Mouse (Mus musculus) forebrain, embryonic 15.5 days (tissue): Measurements from ENCODE around the gene Clrn2. TPM values are rescaled to one million over a fixed set of nuclear protein-coding genes. Genes with fewer than 3 reads are reported as not detected.

ENCODE experiments used
- ATAC-seq: fragments of 200-750 bp; cut with Nextera tagmentation; replicated peaks from 2 replicates; pipeline ENCODE4 v1.8.0; 2017; ENCODE audit warnings: mild to moderate bottlenecking, moderate TSS enrichment, moderate library complexity
- H3K27ac ChIP-seq: fragments of 300-500 bp; sonication (generic); replicated peaks from 2 replicates; pipeline ENCODE4 v1.5.1; 2015; ENCODE audit warnings: mild to moderate bottlenecking, inconsistent platforms
- H3K27me3 ChIP-seq: fragments of 300-500 bp; sonication (generic); 2 replicates; pipeline ENCODE4 v1.6.1; 2015; ENCODE audit warnings: inconsistent platforms
- H3K36me3 ChIP-seq: fragments of 300-500 bp; sonication (generic); 2 replicates; pipeline ENCODE4 v1.6.1; 2015; ENCODE audit warnings: mild to moderate bottlenecking, inconsistent platforms
- H3K4me1 ChIP-seq: fragments of 300-500 bp; sonication (generic); 2 replicates; pipeline ENCODE4 v1.6.1; 2015; ENCODE audit warnings: inconsistent platforms
- H3K4me2 ChIP-seq: fragments of 300-500 bp; sonication (generic); replicated peaks from 2 replicates; pipeline ENCODE4 v1.6.1; 2015; ENCODE audit warnings: mild to moderate bottlenecking, inconsistent platforms
- H3K4me3 ChIP-seq: fragments of 300-500 bp; sonication (generic); 2 replicates; pipeline ENCODE4 v1.5.1; 2015; ENCODE audit warnings: mild to moderate bottlenecking, inconsistent platforms
- H3K9ac ChIP-seq: fragments of 300-500 bp; sonication (generic); replicated peaks from 2 replicates; pipeline ENCODE4 v1.6.1; 2015; ENCODE audit warnings: mild to moderate bottlenecking, inconsistent platforms
- H3K9me3 ChIP-seq: fragments of 300-500 bp; sonication (generic); 2 replicates; pipeline ENCODE4 v1.6.1; 2016; ENCODE audit warnings: inconsistent platforms
- WGBS: fragments of 180-500 bp; shearing (Covaris S2); methylation state at CpG from one replicate; pipeline ENCODE4 v1.1.7; 2015; ENCODE audit warnings: mixed read lengths; 5-methylcytosine and 5-hydroxymethylcytosine counted together
- polyA plus RNA-seq: library from polyadenylated mRNA; unstranded; fragments of >200 nt; fragmentation: Nextera tagmentation; extraction: Ambion mirVana; gene quantifications from 2 replicates; pipeline ENCODE4 v1.2.1, GENCODE M21; 2015

Clrn2 gene
- polyA plus RNA-seq, 1 experiment from 2014 or later = 0.37 TPM

DNA sequence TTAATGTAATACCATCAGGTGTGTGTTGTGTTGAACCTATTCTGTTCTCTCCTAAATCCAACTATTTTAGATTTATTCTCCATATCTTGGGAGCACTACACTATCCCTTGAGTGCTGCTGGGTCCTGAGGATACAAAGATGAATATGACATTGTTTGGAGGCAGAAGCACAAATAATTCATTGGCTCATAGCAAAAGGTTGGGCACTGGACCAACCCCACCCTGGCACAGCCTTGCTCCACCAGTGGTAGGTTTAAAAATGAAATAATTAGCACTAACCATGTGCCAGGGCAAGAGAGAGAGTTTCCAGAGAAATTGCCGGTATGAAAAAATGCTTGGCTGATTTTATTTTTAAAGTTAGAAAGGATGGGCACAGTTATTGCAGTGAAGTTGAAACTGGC is 20.0 kb downstream of the Clrn2 start:
- ATAC-seq = 0 out of 2 replicates have a peak, but pooled peaks have one; percentile 34
- Histone ChIP-seq H3K36me3 (no peaks in the 10 kb centered on the region), H3K27ac (no peak overlapping the region), H3K9ac (no peak overlapping the region), H3K4me1 (peaks cover 17% of the 10 kb centered on the region), H3K9me3 (no peaks in the 10 kb centered on the region), H3K27me3 (no peaks in the 10 kb centered on the region), H3K4me3 (no peak overlapping the region), H3K4me2 (no peak overlapping the region)
- 52% methylated on average over 1 of the region's 1 CpGs for WGBS

DNA sequence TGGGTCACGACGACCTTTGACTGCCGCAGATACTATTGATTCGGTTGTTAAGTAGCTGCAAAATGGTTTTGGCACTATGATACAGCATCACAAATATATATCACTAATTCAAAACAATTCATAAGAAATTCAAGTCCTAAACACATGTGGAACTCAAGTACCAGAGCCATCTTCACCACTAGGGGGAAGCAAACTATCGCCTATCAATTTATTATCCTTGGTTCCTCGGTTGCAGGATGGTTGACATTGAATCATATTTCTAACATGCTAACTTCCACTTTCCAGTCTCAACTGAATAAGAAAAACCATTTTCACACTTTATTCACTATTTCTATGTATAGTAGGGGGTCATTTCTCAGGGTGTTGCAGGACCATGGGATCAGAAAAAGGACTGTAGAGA is 20.7 kb downstream of the Clrn2 start:
- Histone ChIP-seq H3K4me2 (no peak overlapping the region), H3K4me3 (no peak overlapping the region), H3K9ac (no peak overlapping the region), H3K4me1 (peaks cover 17% of the 10 kb centered on the region), H3K36me3 (no peaks in the 10 kb centered on the region), H3K9me3 (no peaks in the 10 kb centered on the region), H3K27ac (no peak overlapping the region), H3K27me3 (no peaks in the 10 kb centered on the region)
- peak; percentile 57; the same call in 1 of the 2 replicates for ATAC-seq
- WGBS = 30% methylated on average over 6 of the region's 6 CpGs

DNA sequence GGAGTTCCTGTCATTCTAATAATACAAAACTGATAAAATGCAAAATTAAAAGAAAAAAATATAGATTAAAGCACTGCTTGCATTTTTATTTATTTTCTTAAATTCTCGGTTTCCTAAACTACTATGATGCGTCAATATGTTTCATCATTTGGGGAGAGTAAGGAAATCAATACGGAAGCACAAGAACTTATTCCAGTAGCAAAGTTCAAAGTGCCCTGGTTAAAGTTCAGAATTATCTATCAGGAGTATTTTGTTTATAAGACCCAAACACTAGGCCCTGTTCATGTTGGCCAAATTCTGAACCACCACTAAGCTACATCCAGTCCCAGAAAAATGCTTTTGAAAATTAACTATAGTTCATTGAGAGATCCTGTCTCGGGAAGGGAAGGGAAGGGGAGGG is 21.2 kb downstream of the Clrn2 start:
- Histone ChIP-seq H3K36me3 (no peaks in the 10 kb centered on the region), H3K27me3 (no peaks in the 10 kb centered on the region), H3K4me3 (no peak overlapping the region), H3K4me1 (peaks cover 17% of the 10 kb centered on the region), H3K27ac (no peak overlapping the region), H3K9ac (no peak overlapping the region), H3K9me3 (no peaks in the 10 kb centered on the region), H3K4me2 (no peak overlapping the region)
- no peak for ATAC-seq
- 83% methylated on average over 3 of the region's 4 CpGs for WGBS

DNA sequence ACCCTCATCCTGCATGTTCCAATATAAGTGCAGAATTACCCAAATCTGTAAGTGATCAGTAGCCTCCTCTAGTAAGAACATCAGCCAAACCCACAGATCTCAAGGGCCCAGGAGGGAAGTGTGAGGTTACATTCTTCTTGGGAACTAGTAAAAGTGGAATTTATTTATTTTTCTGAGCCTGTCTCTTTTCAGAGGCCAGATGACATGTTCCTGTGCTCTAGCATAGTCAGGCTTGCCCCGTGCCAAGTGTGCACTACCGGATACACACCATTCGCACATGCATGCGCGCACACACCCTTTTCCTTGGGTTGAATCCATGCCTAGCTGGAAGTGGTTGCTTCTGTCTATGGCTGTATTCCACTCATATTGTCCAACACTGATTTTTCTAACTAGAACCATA is 22.2 kb downstream of the Clrn2 start:
- Histone ChIP-seq H3K9ac (no peak overlapping the region), H3K4me2 (no peak overlapping the region), H3K4me1 (peaks cover 17% of the 10 kb centered on the region), H3K27ac (no peak overlapping the region), H3K36me3 (no peaks in the 10 kb centered on the region), H3K9me3 (no peaks in the 10 kb centered on the region), H3K4me3 (no peak overlapping the region), H3K27me3 (no peaks in the 10 kb centered on the region)
- WGBS = 87% methylated on average over 5 of the region's 5 CpGs
- ATAC-seq = no peak

DNA sequence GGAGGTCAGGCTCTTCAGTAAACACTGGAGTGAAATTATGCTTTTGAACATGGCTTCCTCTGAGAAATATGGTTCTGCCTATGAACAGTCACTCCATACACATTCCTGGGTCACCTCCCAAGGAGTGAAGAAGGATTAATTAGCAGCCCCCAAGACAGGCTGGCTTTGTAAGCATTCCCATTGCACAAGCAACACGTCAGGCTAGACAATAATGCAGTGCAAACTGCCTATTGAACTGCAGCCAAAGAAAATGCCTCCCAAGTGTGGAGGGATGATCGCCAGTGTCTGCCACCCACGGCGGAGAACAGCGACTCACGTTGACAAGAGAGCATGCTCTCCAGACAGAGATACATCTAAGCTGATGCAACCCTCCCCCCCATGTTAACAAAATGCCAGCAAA is 22.7 kb downstream of the Clrn2 start:
- Histone ChIP-seq H3K27ac (no peak overlapping the region), H3K4me3 (no peak overlapping the region), H3K9me3 (no peaks in the 10 kb centered on the region), H3K4me2 (no peak overlapping the region), H3K36me3 (no peaks in the 10 kb centered on the region), H3K27me3 (no peaks in the 10 kb centered on the region), H3K9ac (no peak overlapping the region), H3K4me1 (peaks cover 17% of the 10 kb centered on the region)
- peak; percentile 51 for ATAC-seq
- 9% methylated on average over 6 of the region's 6 CpGs for WGBS

DNA sequence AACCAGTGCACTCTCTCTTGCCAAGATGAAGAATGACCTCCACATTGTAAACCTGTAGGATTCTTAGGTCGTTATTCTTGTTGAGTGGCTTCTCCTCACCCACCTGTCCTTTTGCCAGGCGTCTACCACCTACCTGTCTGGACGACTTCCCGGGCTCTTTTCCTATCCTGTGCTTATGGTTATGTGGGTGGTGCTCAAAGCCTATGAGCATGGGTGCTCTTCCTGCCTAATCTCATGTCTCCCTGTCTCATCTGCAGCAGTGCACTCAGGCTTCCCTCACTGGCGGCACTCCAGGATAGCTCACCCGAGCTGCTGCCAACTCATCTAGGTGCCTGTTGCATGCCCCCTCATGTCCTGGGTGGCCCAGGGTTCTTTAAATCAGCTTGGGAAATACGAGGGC is 24.1 kb downstream of the Clrn2 start:
- ATAC-seq = no peak
- H3K27me3 ChIP-seq = no peaks in the 10 kb centered on the region
- no peak overlapping the region for H3K4me3 ChIP-seq
- peaks cover 17% of the 10 kb centered on the region for H3K4me1 ChIP-seq
- H3K9ac ChIP-seq = no peak overlapping the region
- H3K36me3 ChIP-seq = no peaks in the 10 kb centered on the region
- H3K4me2 ChIP-seq = no peak overlapping the region
- H3K27ac ChIP-seq = no peak overlapping the region
- no peaks in the 10 kb centered on the region for H3K9me3 ChIP-seq
- 77% methylated on average over 7 of the region's 7 CpGs for WGBS

DNA sequence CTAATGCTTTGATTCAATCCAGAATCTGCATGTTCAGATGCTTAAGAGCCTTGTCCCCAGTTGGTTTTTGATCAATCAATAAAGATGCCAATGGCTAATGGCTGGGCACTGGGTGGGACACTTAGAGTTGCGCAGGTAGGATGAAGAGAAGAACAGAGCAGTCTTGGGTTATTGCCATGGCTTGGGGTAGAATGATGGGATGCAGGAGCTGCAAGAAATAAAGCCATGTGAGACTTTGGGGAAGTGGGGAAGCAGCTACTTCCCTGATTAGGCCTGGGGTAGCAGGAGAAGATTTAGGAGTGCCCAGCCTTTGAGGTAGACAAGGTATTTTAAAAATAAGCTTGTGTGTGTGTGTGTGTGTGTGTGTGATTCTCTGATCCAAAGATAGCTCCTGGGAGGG is 26.5 kb downstream of the Clrn2 start:
- WGBS = 88% methylated on average over 1 of the region's 1 CpGs
- no peak overlapping the region for H3K4me2 ChIP-seq
- no peak overlapping the region for H3K27ac ChIP-seq
- H3K27me3 ChIP-seq = no peaks in the 10 kb centered on the region
- no peaks in the 10 kb centered on the region for H3K9me3 ChIP-seq
- peaks cover 7% of the 10 kb centered on the region for H3K4me1 ChIP-seq
- no peak for ATAC-seq
- H3K9ac ChIP-seq = no peak overlapping the region
- H3K36me3 ChIP-seq = no peaks in the 10 kb centered on the region
- no peak overlapping the region for H3K4me3 ChIP-seq

DNA sequence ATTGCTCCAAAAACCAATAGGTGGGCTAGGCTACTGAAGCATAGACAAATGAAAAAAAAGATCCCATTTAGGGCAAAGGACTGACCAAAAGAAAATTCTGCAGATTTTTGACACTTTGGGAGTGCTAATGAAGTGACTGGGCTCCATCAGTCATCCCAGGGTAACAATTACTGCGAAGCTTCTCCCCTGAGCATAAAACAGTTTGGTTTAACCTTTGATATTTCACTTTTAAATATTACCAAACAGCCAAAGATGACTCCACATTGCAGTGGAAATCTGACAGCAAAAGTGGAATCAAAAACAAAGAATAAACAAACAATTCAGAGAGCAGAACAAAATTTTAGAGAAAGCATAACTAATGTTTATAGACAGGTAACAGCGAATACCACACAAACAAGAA is 27.6 kb downstream of the Clrn2 start:
- H3K4me1 ChIP-seq = peaks cover 6% of the 10 kb centered on the region
- ATAC-seq = no peak
- H3K9me3 ChIP-seq = no peaks in the 10 kb centered on the region
- no peak overlapping the region for H3K9ac ChIP-seq
- no peak overlapping the region for H3K4me2 ChIP-seq
- 93% methylated on average over 2 of the region's 2 CpGs for WGBS
- no peak overlapping the region for H3K4me3 ChIP-seq
- H3K36me3 ChIP-seq = no peaks in the 10 kb centered on the region
- H3K27ac ChIP-seq = no peak overlapping the region
- no peaks in the 10 kb centered on the region for H3K27me3 ChIP-seq

DNA sequence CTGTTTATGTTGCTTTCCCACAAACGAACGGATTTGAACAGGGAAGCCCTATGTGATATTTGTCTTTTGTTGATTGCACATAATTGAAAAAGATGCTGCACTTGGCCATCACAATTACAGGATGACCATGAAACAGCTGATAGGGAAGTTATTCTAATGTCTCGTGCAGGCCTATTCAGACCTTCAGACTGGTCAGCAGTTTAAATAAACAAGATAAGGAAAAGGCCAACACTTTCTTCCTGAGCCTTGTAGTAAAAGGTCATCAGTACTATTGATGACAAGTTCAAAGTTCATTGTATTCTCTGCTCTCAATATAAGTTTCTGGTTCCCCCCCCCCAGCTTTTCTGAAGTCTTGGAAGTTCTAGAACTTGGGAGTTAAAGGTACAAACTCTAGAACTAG is 29.1 kb downstream of the Clrn2 start:
- no peak overlapping the region for H3K4me3 ChIP-seq
- H3K27me3 ChIP-seq = no peaks in the 10 kb centered on the region
- no peak for ATAC-seq
- H3K27ac ChIP-seq = no peak overlapping the region
- no peak overlapping the region for H3K4me2 ChIP-seq
- no peaks in the 10 kb centered on the region for H3K4me1 ChIP-seq
- WGBS = 77% methylated on average over 3 of the region's 3 CpGs
- H3K9me3 ChIP-seq = no peaks in the 10 kb centered on the region
- H3K36me3 ChIP-seq = no peaks in the 10 kb centered on the region
- H3K9ac ChIP-seq = no peak overlapping the region

DNA sequence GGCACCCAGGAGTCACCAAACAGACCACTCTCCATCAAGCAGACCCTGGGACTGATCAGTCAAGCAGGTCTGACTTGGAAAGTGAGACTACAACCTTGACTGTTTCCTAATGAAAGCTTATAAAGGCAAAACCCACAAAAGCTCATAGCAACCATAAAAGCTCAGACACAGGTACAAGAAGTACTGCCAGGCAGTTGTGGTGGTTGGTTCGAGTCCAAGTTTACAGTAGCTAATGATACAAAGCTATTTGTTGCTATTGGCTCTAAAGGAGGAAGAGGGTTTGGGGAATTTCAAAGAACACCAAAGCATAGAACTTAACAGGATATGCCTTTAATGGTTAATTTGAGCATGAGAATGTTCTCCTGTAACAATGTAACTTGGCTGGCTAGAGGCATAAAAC is 30.1 kb downstream of the Clrn2 start:
- no peak overlapping the region for H3K27ac ChIP-seq
- H3K27me3 ChIP-seq = no peaks in the 10 kb centered on the region
- no peaks in the 10 kb centered on the region for H3K4me1 ChIP-seq
- H3K9ac ChIP-seq = no peak overlapping the region
- 85% methylated on average over 1 of the region's 1 CpGs for WGBS
- H3K9me3 ChIP-seq = no peaks in the 10 kb centered on the region
- no peak overlapping the region for H3K4me2 ChIP-seq
- no peak for ATAC-seq
- no peak overlapping the region for H3K4me3 ChIP-seq
- no peaks in the 10 kb centered on the region for H3K36me3 ChIP-seq

DNA sequence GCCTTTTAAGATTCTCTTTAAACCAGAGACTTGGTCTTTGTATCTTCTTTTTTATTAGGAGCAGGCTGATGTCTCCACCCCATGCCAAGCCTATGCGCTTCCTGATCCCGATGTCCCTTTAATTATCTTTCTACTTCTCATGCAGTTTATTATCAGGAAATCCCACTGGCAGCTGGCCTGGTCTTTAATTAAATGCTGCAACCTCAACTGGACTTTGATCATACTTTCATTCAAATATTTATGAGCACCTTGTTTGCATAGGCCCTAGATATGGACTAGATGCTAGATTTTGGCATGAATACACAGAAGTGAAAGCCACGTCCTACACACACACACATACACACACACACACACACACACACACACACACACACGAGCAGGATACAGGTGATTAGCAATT is 38.2 kb downstream of the Clrn2 start:
- H3K9me3 ChIP-seq = no peaks in the 10 kb centered on the region
- no peaks in the 10 kb centered on the region for H3K36me3 ChIP-seq
- ATAC-seq = no peak
- WGBS = 48% methylated on average over 4 of the region's 4 CpGs
- no peak overlapping the region for H3K4me2 ChIP-seq
- peaks cover 13% of the 10 kb centered on the region for H3K4me1 ChIP-seq
- H3K27ac ChIP-seq = no peak overlapping the region
- no peaks in the 10 kb centered on the region for H3K27me3 ChIP-seq
- no peak overlapping the region for H3K4me3 ChIP-seq
- H3K9ac ChIP-seq = no peak overlapping the region

DNA sequence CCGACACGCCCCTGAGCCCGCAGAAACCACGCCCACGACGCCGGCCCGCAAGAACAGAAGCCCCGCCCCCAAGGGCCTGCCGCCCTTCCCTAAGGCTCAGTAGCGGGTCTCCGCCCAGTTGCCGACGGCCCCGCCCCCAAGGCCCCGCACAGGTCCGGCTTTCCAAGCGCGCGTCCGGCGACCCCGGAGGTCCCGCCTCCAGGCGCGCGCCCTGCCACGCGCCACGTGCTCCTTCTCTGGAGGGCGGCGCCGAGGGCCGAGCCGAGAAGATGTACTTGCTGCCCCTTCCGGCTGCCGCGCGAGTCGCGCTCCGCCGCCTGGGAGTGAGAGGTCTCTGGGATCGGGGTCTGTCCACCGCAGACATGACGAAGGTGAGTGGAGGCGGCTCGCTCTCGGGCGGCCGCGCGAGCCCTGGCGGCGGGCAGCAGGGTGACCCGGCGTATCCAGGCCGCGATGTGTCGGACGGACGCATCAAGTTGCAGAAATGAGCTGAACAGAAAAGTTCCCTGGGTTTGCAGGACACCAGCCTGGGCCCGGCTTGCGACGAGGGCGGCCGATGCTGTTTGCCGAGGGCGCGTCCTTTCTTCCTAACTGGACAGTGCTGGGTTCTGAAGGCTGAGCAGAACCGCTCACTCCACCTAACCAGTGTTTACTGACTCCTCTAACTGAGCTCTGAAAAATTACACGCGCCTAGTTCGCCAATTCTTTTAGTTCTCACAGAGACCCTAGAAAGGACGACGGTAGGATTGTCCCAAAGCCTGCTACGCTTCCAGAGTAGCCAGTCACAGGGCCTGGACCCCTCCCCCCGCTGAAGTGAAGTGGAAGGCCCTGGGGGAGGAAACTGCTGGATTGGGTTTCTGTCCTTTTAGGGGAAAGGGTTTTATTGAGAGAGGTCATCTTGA is 39.9 kb downstream of the Clrn2 start, which contains the start of gene Lap3:
Gene Lap3 (plus strand): TSS at position 184 of the 902 bp plus-strand sequence.
- H3K9me3 ChIP-seq = no peaks in the 10 kb centered on the region
- peak within 1 kb of the TSS; percentile 66 for H3K9ac ChIP-seq
- H3K4me3 ChIP-seq = peak within 1 kb of the TSS; percentile 58
- peak within 1 kb of the TSS; percentile 24; the same call in 1 of the 2 replicates for H3K27ac ChIP-seq
- H3K4me1 ChIP-seq = peaks cover 13% of the 10 kb centered on the region
- WGBS = under 1% methylated on average over 78 of the region's 78 CpGs
- no peaks in the 10 kb centered on the region for H3K36me3 ChIP-seq
- no peaks in the 10 kb centered on the region for H3K27me3 ChIP-seq
- ATAC-seq = peak; percentile 94
- H3K4me2 ChIP-seq = peak within 1 kb of the TSS; percentile 76
